Mouse (Mus musculus): Measurements from ENCODE around the gene Pf4.

Pf4 gene

DNA sequence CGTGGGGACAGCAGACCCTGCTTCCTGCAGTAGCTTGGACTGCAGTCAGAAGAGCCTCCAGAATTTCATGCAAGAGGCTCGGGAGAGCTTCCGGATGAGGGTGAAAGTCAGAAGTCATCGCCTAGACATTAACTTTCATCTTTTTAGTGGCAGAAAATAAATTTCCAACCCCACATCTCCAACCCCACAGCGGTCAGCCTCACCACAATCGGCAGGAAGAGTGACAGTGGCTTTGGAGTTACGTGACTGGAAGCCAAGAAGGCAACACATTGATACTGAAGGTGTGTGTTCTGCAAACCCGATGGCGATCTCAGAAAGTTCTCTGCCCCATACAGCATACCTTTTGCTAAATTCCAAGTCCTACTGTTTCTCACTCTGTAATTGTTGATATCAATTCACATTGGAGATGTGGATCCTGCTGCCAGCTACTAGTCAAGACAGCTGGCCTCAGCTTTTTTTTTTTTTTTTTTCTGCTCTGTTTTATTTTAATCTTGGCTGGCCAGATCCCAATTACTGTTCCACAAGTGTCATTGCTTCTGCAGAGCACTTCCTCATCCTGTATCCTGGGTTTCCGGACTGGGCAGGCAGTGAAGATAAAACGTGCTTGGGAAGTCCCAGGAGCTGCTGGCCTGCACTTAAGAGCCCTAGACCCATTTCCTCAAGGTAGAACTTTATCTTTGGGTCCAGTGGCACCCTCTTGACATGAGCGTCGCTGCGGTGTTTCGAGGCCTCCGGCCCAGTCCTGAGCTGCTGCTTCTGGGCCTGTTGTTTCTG is at the start of gene Pf4:
Gene Pf4 (plus strand): TSS at position 556 of the 774 bp plus-strand sequence.
- DNase-seq, result no peak

DNA sequence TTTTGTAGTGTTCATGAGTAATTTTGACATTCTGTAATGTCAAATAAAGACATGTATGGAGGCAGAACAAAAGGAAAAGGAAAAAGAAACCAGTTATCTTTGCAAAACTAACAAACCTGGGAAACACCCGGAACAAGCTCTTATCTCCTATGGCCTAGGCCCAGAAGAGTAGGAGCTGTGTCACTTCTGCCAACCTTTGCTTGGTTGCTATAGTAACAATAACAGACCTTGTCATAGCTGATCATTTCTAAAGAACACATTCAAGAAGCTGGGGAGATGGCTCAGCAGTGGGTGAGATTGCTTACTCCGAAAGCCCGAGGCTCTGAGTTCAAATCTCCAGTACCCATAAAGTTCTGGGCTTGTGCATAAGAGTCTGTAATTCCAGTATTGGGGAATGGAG is 49.6 kb upstream of the Pf4 start:
- no peak for DNase-seq

GRCm38 (mm10) chr5:90728254-90728653 is 44.0 kb upstream of the Pf4 start:
- DNase-seq, result no peak

- DNase-seq, result peak; percentile 34
Measured at GRCm38 (mm10) chr5:90731480-90731879, 40.8 kb upstream of the Pf4 start.

- DNase-seq, result no peak
Measured at GRCm38 (mm10) chr5:90742029-90742428, 30.2 kb upstream of the Pf4 start.

DNA sequence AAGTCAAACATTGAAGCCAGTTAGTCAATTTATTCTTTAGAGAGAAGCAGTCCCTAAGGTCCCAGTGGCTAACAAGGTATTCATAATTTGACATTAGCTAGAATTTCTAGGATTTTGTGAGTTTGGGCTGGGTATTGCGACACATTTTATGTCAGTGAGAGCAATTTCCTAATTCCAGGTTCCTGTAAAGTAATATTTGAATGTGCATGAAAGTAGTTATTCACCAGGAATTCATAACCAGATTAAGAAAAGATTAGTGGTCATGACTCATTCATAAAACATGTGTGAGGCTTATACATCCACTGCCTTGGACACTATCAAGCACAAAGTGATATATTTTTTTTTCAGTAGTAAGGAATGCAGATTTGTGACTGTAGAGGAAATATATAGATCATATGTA is 18.3 kb upstream of the Pf4 start:
- DNase-seq, result no peak

DNA sequence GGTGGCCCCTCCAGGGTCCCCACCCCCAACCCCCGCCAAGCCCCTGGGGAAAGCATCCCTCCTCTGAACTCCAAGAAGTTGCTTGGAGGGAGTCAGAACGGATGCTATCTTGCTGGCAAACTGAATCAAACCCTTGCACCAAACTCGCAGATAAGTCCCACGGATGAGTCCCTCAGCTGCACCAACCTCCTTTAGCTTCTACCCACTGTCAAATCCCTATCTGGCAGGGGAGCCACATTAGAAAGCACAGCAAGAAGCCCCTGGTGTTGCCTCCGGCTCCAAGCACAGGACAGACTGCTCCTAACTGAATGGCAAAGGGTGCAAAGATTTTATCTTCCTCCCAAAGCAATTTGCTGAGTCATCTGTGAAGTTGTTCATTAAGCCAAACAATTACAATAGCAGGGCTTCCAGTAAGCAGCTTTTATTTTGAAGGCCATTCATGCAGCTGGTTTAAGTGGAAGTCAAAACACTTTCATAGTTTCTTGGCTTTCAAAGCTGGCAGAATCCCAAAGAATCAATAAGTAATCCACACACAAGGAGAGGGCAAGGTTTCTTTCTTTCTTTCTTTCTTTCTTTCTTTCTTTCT is 14.1 kb upstream of the Pf4 start:
- no peak for DNase-seq

- no peak for DNase-seq
Measured at GRCm38 (mm10) chr5:90759077-90760065, 12.9 kb upstream of the Pf4 start, which contains the start of gene Cxcl5. Cxcl5 (plus strand) TSS chr5:90759360.

GRCm38 (mm10) chr5:90760303-90760702 is 11.9 kb upstream of the Pf4 start:
- DNase-seq, result no peak

DNA sequence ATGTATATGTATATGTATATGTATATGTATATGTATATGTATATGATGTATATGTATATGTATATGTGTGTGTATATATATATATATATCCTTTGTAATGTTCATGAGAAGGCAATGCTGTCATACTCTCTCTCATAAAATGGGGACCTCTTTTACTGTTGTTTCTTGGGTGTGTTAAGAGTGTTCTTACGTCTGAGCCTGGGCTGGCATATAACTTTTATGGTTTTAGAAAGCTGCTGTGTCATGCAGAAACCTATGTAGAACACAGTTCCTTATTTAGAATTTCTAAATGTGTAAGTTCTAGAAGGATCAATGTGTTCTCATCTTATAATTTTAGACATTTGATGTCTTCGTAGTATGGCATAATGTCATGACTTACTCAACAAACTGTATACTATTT is 11.4 kb upstream of the Pf4 start:
- DNase-seq, result no peak

DNA sequence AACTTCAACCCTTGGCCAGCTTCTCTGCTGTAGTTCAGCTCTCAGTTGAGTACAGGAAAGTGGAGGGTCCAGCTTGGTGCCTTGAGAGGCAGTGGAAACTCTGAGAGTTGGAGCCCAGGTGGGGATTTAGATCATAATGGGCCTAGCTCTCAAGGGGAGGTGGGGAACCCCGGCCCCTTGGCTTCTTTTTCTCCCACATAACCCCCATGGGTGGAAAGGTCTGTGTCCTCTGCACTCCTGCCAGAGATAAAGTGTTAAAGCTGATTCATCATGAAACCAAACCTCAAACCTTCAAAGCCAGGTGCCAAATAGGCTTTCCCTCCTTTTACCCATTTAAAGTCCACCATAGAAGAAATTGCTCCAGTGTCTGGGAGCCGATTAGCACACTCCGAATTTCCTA is 10.4 kb upstream of the Pf4 start:
- DNase-seq, result no peak

DNA sequence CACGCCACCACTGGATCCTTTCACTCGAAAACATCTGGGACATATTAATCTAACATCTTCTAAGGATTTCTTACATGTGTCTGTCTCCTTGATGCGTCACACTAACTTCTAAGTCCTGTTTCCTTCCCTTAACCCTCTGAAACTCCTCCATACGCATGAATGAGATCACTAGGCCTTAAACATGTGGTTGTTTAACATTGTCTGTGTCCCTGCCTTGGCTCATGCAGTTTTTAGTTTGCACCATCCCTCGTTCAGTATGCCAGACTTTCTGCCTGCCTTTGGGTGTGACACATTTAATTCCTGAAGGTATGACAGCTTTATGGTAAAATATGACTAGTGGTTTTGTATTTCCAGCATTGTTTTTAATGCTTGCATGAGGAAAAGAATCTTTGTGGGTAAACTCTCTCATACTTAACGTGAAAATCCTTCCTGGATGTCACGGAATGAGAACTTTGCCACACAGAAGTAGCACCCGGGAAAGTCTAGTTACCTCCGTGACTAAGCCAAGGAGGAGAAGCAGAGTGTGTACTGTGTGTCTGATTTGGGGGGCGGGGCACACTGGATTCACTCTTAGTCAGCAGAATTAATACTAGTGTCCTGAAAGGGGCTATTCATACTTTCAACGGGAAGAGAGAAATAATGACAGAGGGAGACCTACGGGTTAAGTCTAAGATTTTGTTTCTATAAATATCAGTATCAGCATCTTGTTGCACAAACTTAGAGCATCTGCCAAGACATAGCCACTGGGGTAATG is 8.1 kb upstream of the Pf4 start:
- DNase-seq, result no peak

GRCm38 (mm10) chr5:90765821-90766606 is 6.2 kb upstream of the Pf4 start:
- no peak for DNase-seq

DNA sequence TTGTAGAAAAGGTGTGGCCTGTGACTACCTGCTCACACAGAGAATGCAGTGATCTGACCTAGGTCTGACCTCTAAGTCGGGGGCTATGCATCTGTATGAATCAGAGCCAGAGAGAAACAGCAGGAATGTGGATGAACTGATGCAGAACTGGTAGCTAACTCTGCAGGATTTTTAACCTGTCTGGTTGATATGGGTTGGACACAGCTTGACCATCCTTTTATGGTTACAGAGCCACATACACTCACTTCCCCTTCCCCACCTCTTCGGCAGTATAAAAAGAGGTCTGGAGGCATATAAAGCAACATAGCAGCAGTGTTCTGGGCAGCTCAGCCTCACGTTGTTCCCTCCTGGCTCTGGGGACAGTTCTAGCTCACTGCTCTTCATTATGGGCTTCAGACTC is 4.0 kb upstream of the Pf4 start, which contains the start of gene Ppbp:
Gene Ppbp (plus strand): TSS at position 301 of the 400 bp plus-strand sequence.
- no peak for DNase-seq

DNA sequence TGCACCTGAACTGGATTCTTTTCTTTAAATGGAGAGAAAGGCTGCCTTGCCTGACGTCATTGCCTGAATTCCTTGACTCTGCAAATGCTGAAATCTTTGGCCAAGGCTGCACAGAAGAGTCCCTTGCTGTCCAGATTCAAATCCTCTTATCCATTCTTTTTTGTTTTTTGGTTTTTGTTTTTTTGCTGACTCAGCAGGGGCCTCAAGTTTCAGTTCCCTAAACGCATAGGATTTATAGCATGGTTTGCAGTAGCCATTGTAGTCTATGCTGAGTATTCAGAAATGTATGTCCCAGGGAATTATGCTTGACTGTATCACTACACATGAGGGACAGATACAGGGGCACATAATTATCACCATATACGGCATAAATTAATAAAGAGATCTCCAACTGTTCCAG is 866 bp upstream of the Pf4 start:
- no peak for DNase-seq

GRCm38 (mm10) chr5:90775562-90775961 is 3.3 kb downstream of the Pf4 start:
- DNase-seq, result no peak

DNA sequence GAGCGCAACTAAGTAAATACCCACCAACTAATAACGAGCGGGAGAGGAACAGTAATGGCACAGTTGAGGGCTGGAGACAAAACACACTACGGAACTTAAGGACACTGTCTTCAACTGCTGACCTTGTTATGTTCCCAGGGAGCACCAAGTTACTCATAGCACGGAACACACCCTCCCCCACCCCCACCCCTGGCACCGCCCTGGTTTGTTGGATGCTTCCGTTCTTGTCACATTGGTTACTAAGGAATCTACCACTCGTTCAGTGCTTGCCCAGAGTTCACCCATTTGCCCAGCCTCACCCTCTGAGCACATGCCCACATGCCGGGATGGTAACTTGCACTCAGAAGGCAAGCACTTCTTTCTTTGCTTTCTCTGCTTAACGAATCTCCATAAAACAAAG is 5.4 kb downstream of the Pf4 start:
- DNase-seq, result no peak

DNA sequence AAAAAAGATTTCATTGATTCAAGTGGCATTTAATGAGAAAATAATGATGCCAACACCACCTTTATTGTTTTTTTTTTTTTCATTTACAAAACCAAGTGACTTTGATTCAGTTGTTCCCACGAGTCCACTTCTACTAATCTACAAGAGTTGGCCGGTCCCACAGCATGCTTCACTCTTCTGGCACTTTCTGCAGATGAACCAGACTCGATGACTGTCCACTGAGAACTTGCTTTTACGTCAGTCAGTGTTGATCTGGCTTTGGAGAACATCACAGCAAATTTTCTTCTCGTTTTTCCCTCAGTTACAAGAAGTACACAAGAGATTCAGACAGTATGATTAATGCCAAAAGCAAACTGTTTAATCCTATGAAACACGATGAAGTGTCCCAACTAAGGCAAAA is 6.6 kb downstream of the Pf4 start:
- no peak for DNase-seq

GRCm38 (mm10) chr5:90783697-90784096 is 11.5 kb downstream of the Pf4 start:
- no peak for DNase-seq

DNA sequence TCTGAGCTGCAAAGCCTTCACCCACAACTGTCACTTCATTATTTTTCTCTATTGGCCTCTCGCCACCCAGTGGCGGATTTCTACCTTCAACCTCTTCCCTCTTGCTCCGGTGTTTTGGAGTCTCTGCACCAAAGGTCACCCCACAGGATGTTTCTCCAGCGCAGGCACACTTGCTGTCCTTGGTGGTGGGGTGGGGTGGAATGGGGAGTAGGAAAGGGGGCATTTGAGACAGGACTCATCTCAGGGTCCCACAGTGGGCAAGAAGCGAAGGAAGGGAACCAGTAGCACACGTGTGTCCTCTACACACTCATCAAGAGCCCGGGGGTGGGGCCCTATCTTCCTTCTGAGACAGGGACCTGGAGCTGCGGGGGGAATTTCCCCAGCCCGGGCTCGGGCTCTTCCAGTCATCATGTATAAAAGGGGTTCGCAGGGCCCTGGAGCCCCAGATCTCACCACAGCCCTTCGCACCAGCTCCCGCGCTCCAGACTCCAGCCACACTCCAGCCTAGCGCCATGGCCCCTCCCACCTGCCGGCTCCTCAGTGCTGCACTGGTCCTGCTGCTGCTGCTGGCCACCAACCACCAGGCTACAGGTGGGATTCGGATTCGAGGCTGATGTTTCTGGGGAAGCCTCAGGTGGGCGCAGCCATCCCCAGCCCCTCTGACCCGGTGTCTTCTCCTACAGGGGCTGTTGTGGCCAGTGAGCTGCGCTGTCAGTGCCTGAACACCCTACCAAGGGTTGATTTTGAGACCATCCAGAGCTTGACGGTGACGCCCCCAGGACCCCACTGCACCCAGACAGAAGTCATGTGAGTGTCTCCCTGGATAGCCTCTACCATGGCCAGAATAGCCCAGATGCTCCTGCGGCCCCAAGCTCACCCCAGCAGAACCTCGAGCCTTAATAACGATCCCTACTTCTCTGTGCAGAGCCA is 13.7 kb downstream of the Pf4 start, which contains the start of gene Cxcl3:
Gene Cxcl3 (plus strand): TSS at position 445 of the 930 bp plus-strand sequence.
- no peak for DNase-seq

DNA sequence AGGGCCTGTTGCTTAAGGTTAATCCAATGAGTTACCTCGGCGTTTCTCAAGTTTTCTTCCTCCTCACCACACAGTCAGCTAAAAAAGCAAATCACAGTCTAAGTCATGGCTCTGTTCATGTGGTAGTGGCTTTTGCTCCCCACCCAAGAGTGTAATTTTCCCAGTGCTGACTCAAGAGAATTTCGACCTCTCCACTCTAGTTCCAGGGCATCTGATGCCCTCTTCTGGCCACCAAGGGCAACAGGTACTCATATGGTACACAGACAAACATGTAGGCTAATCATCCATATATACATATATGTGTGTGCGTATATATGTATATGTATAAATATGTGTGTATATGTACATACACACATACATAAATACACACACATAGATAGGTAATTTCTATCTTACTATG is 15.9 kb downstream of the Pf4 start:
- no peak for DNase-seq

All from cerebellum, adult 11 months (tissue).